Mouse (Mus musculus): ENCODE results near the gene Lexm. TPM values are rescaled to one million over a fixed set of nuclear protein-coding genes. Genes with fewer than 3 reads are reported as not detected.

Gene Lexm
- polyA plus RNA-seq, 1 experiment from 2014 or later: not detected

- H3K27ac ChIP-seq (ENCODE audit: low read length): no peak overlapping the region
- H3K4me2 ChIP-seq (ENCODE audit: low read depth, low read length): no peak overlapping the region
- no peak for ATAC-seq (ENCODE audit: low read depth)
- H3K9me3 ChIP-seq (replicated peaks; ENCODE audit: control insufficient read depth, low read length): no peaks in the 10 kb centered on the region
- no peak overlapping the region for H3K4me3 ChIP-seq (ENCODE audit: low read depth, low read length)
- H3K27me3 ChIP-seq (ENCODE audit: control insufficient read depth, insufficient read depth, low read depth, low read length): peaks cover 44% of the 10 kb centered on the region
- H3K36me3 ChIP-seq (ENCODE audit: control insufficient read depth, insufficient read depth): no peaks in the 10 kb centered on the region
- no peak overlapping the region for H3K9ac ChIP-seq (ENCODE audit: low read depth, low read length)
- 56% methylated on average over 4 of the region's 4 CpGs for WGBS (ENCODE audit: insufficient replicate concordance)
- peaks cover 15% of the 10 kb centered on the region for H3K4me1 ChIP-seq (ENCODE audit: control insufficient read depth, low read depth, low read length)
Measured at GRCm38 (mm10) chr4:106618898-106619297, 1.9 kb upstream of the Lexm start.

GRCm38 (mm10) chr4:106615637-106616036, 1.4 kb downstream of the Lexm start:
- no peak for ATAC-seq (ENCODE audit: low read depth)

GRCm38 (mm10) chr4:106614881-106615280, 2.2 kb downstream of the Lexm start:
- Histone ChIP-seq H3K4me2 (ENCODE audit: low read depth, low read length) (no peak overlapping the region), H3K9me3 (replicated peaks; ENCODE audit: control insufficient read depth, low read length) (no peaks in the 10 kb centered on the region), H3K4me3 (ENCODE audit: low read depth, low read length) (no peak overlapping the region), H3K36me3 (ENCODE audit: control insufficient read depth, insufficient read depth) (no peaks in the 10 kb centered on the region), H3K9ac (ENCODE audit: low read depth, low read length) (no peak overlapping the region), H3K27ac (ENCODE audit: low read length) (no peak overlapping the region), H3K4me1 (ENCODE audit: control insufficient read depth, low read depth, low read length) (peaks cover 28% of the 10 kb centered on the region), H3K27me3 (ENCODE audit: control insufficient read depth, insufficient read depth, low read depth, low read length) (peaks cover 22% of the 10 kb centered on the region)
- ATAC-seq (ENCODE audit: low read depth): no peak
- WGBS (ENCODE audit: insufficient replicate concordance): 57% methylated on average over 9 of the region's 9 CpGs

More at GRCm38 (mm10) chr4:106615637-106616036, 1.4 kb downstream of the Lexm start:
- WGBS (ENCODE audit: insufficient replicate concordance): 65% methylated on average over 12 of the region's 12 CpGs
- no peaks in the 10 kb centered on the region for H3K36me3 ChIP-seq (ENCODE audit: control insufficient read depth, insufficient read depth)
- no peak overlapping the region for H3K9ac ChIP-seq (ENCODE audit: low read depth, low read length)
- H3K27ac ChIP-seq (ENCODE audit: low read length): no peak overlapping the region
- no peak overlapping the region for H3K4me2 ChIP-seq (ENCODE audit: low read depth, low read length)
- no peak overlapping the region for H3K4me3 ChIP-seq (ENCODE audit: low read depth, low read length)
- no peaks in the 10 kb centered on the region for H3K9me3 ChIP-seq (replicated peaks; ENCODE audit: control insufficient read depth, low read length)
- peaks cover 28% of the 10 kb centered on the region for H3K4me1 ChIP-seq (ENCODE audit: control insufficient read depth, low read depth, low read length)
- H3K27me3 ChIP-seq (ENCODE audit: control insufficient read depth, insufficient read depth, low read depth, low read length): peaks cover 22% of the 10 kb centered on the region

GRCm38 (mm10) chr4:106614180-106614797, 2.8 kb downstream of the Lexm start:
- peaks cover 28% of the 10 kb centered on the region for H3K4me1 ChIP-seq (ENCODE audit: control insufficient read depth, low read depth, low read length)
- no peaks in the 10 kb centered on the region for H3K9me3 ChIP-seq (replicated peaks; ENCODE audit: control insufficient read depth, low read length)
- WGBS (ENCODE audit: insufficient replicate concordance): 46% methylated on average over 7 of the region's 7 CpGs
- 0 out of 2 replicates have a peak overlapping the region, but pooled peaks have one; percentile 4 for H3K4me3 ChIP-seq (ENCODE audit: low read depth, low read length)
- peaks cover 22% of the 10 kb centered on the region for H3K27me3 ChIP-seq (ENCODE audit: control insufficient read depth, insufficient read depth, low read depth, low read length)
- peak overlapping the region; percentile 43 for H3K9ac ChIP-seq (ENCODE audit: low read depth, low read length)
- peak overlapping the region; percentile 42 for H3K4me2 ChIP-seq (ENCODE audit: low read depth, low read length)
- peak overlapping the region; percentile 53; the same call in 1 of the 2 replicates for H3K27ac ChIP-seq (ENCODE audit: low read length)
- H3K36me3 ChIP-seq (ENCODE audit: control insufficient read depth, insufficient read depth): no peaks in the 10 kb centered on the region
- ATAC-seq (ENCODE audit: low read depth): peak; percentile 59

GRCm38 (mm10) chr4:106613560-106613959, 3.5 kb downstream of the Lexm start:
- Histone ChIP-seq H3K4me1 (ENCODE audit: control insufficient read depth, low read depth, low read length) (peaks cover 28% of the 10 kb centered on the region), H3K36me3 (ENCODE audit: control insufficient read depth, insufficient read depth) (no peaks in the 10 kb centered on the region), H3K27ac (ENCODE audit: low read length) (peak overlapping the region; percentile 53; the same call in 1 of the 2 replicates), H3K9ac (ENCODE audit: low read depth, low read length) (peak overlapping the region; percentile 43), H3K27me3 (ENCODE audit: control insufficient read depth, insufficient read depth, low read depth, low read length) (peaks cover 22% of the 10 kb centered on the region), H3K4me3 (ENCODE audit: low read depth, low read length) (0 out of 2 replicates have a peak overlapping the region, but pooled peaks have one; percentile 4), H3K9me3 (replicated peaks; ENCODE audit: control insufficient read depth, low read length) (no peaks in the 10 kb centered on the region), H3K4me2 (ENCODE audit: low read depth, low read length) (peak overlapping the region; percentile 42)
- peak; percentile 84 for ATAC-seq (ENCODE audit: low read depth)
- 43% methylated on average over 3 of the region's 3 CpGs for whole genome bisulfite sequencing (ENCODE audit: insufficient replicate concordance)

- Histone ChIP-seq H3K4me1 (ENCODE audit: control insufficient read depth, low read depth, low read length) (peaks cover 28% of the 10 kb centered on the region), H3K9ac (ENCODE audit: low read depth, low read length) (no peak overlapping the region), H3K4me3 (ENCODE audit: low read depth, low read length) (no peak overlapping the region), H3K27me3 (ENCODE audit: control insufficient read depth, insufficient read depth, low read depth, low read length) (peaks cover 22% of the 10 kb centered on the region), H3K9me3 (replicated peaks; ENCODE audit: control insufficient read depth, low read length) (no peaks in the 10 kb centered on the region), H3K36me3 (ENCODE audit: control insufficient read depth, insufficient read depth) (no peaks in the 10 kb centered on the region), H3K4me2 (ENCODE audit: low read depth, low read length) (no peak overlapping the region), H3K27ac (ENCODE audit: low read length) (0 out of 2 replicates have a peak overlapping the region, but pooled peaks have one; percentile 22)
- no peak for ATAC-seq (ENCODE audit: low read depth)
- WGBS (ENCODE audit: insufficient replicate concordance): 70% methylated on average over 8 of the region's 8 CpGs
Measured at GRCm38 (mm10) chr4:106613105-106613504, 3.9 kb downstream of the Lexm start.

GRCm38 (mm10) chr4:106607905-106608304, 9.1 kb downstream of the Lexm start:
- no peak overlapping the region for H3K4me3 ChIP-seq (ENCODE audit: low read depth, low read length)
- no peak overlapping the region for H3K9ac ChIP-seq (ENCODE audit: low read depth, low read length)
- no peaks in the 10 kb centered on the region; the same call in 1 of the 2 replicates for H3K27me3 ChIP-seq (ENCODE audit: control insufficient read depth, insufficient read depth, low read depth, low read length)
- ATAC-seq (ENCODE audit: low read depth): no peak
- H3K36me3 ChIP-seq (ENCODE audit: control insufficient read depth, insufficient read depth): no peaks in the 10 kb centered on the region
- H3K27ac ChIP-seq (ENCODE audit: low read length): no peak overlapping the region
- peaks cover 6% of the 10 kb centered on the region for H3K4me1 ChIP-seq (ENCODE audit: control insufficient read depth, low read depth, low read length)
- 57% methylated on average over 1 of the region's 1 CpGs for WGBS (ENCODE audit: insufficient replicate concordance)
- H3K9me3 ChIP-seq (replicated peaks; ENCODE audit: control insufficient read depth, low read length): no peaks in the 10 kb centered on the region
- no peak overlapping the region for H3K4me2 ChIP-seq (ENCODE audit: low read depth, low read length)

GRCm38 (mm10) chr4:106606639-106607554, 10.1 kb downstream of the Lexm start:
- Histone ChIP-seq H3K4me3 (ENCODE audit: low read depth, low read length) (no peak overlapping the region), H3K9me3 (replicated peaks; ENCODE audit: control insufficient read depth, low read length) (no peaks in the 10 kb centered on the region), H3K4me2 (ENCODE audit: low read depth, low read length) (peak overlapping the region; percentile 25; the same call in 1 of the 2 replicates), H3K4me1 (ENCODE audit: control insufficient read depth, low read depth, low read length) (0 out of 2 replicates have a peak, but pooled peaks cover 2% of the 10 kb centered on the region), H3K9ac (ENCODE audit: low read depth, low read length) (no peak overlapping the region), H3K36me3 (ENCODE audit: control insufficient read depth, insufficient read depth) (no peaks in the 10 kb centered on the region), H3K27ac (ENCODE audit: low read length) (no peak overlapping the region), H3K27me3 (ENCODE audit: control insufficient read depth, insufficient read depth, low read depth, low read length) (no peaks in the 10 kb centered on the region)
- ATAC-seq (ENCODE audit: low read depth): peak; percentile 86
- 46% methylated on average over 18 of the region's 18 CpGs for WGBS (ENCODE audit: insufficient replicate concordance)

Data from liver, embryonic 16.5 days (tissue).